In the genomic region with DNA sequence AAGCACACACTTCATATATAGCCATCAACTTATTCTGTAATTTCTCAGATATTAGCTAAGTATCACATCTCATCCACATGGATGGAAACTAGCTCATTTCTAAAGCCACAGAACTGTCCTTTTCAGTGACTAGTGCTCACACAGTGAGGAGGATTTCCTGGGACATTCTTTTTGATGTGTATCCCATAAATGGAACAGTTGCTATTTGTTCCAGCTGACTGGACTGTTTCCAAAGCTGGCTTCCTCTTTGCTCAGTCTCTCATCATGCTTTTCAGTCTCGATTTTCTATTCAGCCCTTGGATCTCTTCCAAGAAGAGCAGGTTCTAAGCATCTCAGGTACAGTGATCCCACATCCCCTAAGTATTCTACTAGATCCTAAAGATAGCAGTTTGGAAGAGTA, we compare ENCODE assay signal across 11 mouse cellular contexts.
DNase-seq lines count a peak whose midpoint lies in the region; ATAC-seq and TF ChIP-seq lines count a peak whose summit lies in the region.
"Had no signal": no experiment of that assay in that cellular context is flagged by ENCODE, and none has a peak within 500 bp of the region (broad histone marks: within the 10 kb centered on the region; RNA-seq: fewer than 3 reads in every experiment).

No protein-coding gene starts in this region.

- whole genome bisulfite sequencing in liver, adult 2 months: 5% methylated on average over 1 of the region's 1 CpGs
- WGBS in liver, postnatal 0 days (ENCODE audit: insufficient replicate concordance): 35% methylated on average over 1 of the region's 1 CpGs
- WGBS in heart, embryonic 15.5 days: 0% methylated on average over 1 of the region's 1 CpGs
- 6% methylated on average over 1 of the region's 1 CpGs for WGBS in forebrain, embryonic 13.5 days

- no peak for TF ChIP-seq CTCF in liver, adult 2 months (IDR thresholded peaks at IDR 0.05; ENCODE audit: low read depth, low read length)
- TF ChIP-seq CTCF in liver, postnatal 0 days (IDR thresholded peaks at IDR 0.05; ENCODE audit: low read depth): no peak

- H3K4me3 ChIP-seq in liver, adult 2 months (ENCODE audit: insufficient read depth, low read depth, low read length): no peak overlapping the region
- no peak overlapping the region for H3K4me3 ChIP-seq in liver, postnatal 0 days (ENCODE audit: low read depth, low read length)
- H3K4me3 ChIP-seq in heart, embryonic 15.5 days: no peak overlapping the region
- H3K4me3 ChIP-seq in forebrain, embryonic 13.5 days: no peak overlapping the region
- H3K4me3 ChIP-seq: embryonic facial prominence, embryonic 15.5 days had no signal

- H3K27ac ChIP-seq in liver, adult 2 months (replicated peaks; ENCODE audit: insufficient read depth, low read depth, low read length): no peak overlapping the region
- no peak overlapping the region for H3K27ac ChIP-seq in liver, postnatal 0 days (ENCODE audit: low read depth)
- H3K27ac ChIP-seq in heart, embryonic 15.5 days: peak overlapping the region; percentile 55
- H3K27ac ChIP-seq in forebrain, embryonic 13.5 days: no peak overlapping the region
- H3K27ac ChIP-seq: embryonic facial prominence, embryonic 15.5 days had no signal

- H3K27me3 ChIP-seq in liver, adult 2 months (ENCODE audit: control insufficient read depth, insufficient read depth, low read length): no peaks in the 10 kb centered on the region
- H3K27me3 ChIP-seq in liver, postnatal 0 days (ENCODE audit: insufficient read depth, low read length): no peaks in the 10 kb centered on the region
- H3K27me3 ChIP-seq in heart, embryonic 15.5 days: no peaks in the 10 kb centered on the region
- H3K27me3 ChIP-seq in forebrain, embryonic 13.5 days: no peaks in the 10 kb centered on the region
- H3K27me3 ChIP-seq: embryonic facial prominence, embryonic 15.5 days had no signal

- H3K9ac ChIP-seq in liver, adult 2 months (ENCODE audit: low read depth, low read length): no peak overlapping the region
- H3K9ac ChIP-seq in liver, postnatal 0 days (replicated peaks): no peak overlapping the region
- H3K9ac ChIP-seq in heart, embryonic 15.5 days: no peak overlapping the region
- no peak overlapping the region for H3K9ac ChIP-seq in forebrain, embryonic 13.5 days
- H3K9ac ChIP-seq: embryonic facial prominence, embryonic 15.5 days had no signal

- peak; percentile 55 to 67 for DNase-seq in heart, adult 18-20 months
- DNase-seq in heart, adult 11 months: no peak
- peak; percentile 38 for DNase-seq in liver, adult 2 months (ENCODE audit: extremely low read depth, low read depth, low spot score)
- DNase-seq in liver, postnatal 0 days: no peak
- peak; percentile 14 for DNase-seq in NIH3T3 (ENCODE audit: low read depth)
- DNase-seq: gastrocnemius, postnatal 36 days had no signal

- H3K9me3 ChIP-seq in liver, postnatal 0 days (ENCODE audit: low read length): no peaks in the 10 kb centered on the region
- H3K9me3 ChIP-seq in heart, embryonic 15.5 days (replicated peaks): no peaks in the 10 kb centered on the region
- H3K9me3 ChIP-seq in forebrain, embryonic 13.5 days (replicated peaks): no peaks in the 10 kb centered on the region
- H3K9me3 ChIP-seq: embryonic facial prominence, embryonic 15.5 days had no signal

- TF ChIP-seq EP300 in liver, postnatal 0 days (IDR thresholded peaks at IDR 0.05; ENCODE audit: low read depth): no peak

- TF ChIP-seq POLR2A in liver, adult 2 months (IDR thresholded peaks at IDR 0.05; ENCODE audit: extremely low read depth, insufficient read depth, low read length): no peak

- H3K36me3 ChIP-seq in liver, adult 2 months (ENCODE audit: control insufficient read depth, insufficient read depth, low read length): no peaks in the 10 kb centered on the region; the same call in none of the 2 replicates
- no peaks in the 10 kb centered on the region for H3K36me3 ChIP-seq in liver, postnatal 0 days (replicated peaks; ENCODE audit: insufficient read depth, low read length)
- no peaks in the 10 kb centered on the region for H3K36me3 ChIP-seq in heart, embryonic 15.5 days
- H3K36me3 ChIP-seq in forebrain, embryonic 13.5 days (ENCODE audit: poor library complexity, severe bottlenecking): no peaks in the 10 kb centered on the region
- H3K36me3 ChIP-seq: embryonic facial prominence, embryonic 15.5 days had no signal

- H3K4me2 ChIP-seq in liver, postnatal 0 days (ENCODE audit: low read depth, low read length): no peak overlapping the region
- H3K4me2 ChIP-seq in heart, embryonic 15.5 days: no peak overlapping the region
- H3K4me2 ChIP-seq in forebrain, embryonic 13.5 days: no peak overlapping the region
- H3K4me2 ChIP-seq: embryonic facial prominence, embryonic 15.5 days; midbrain, embryonic 11.5 days had no signal

- ATAC-seq in liver, postnatal 0 days: no peak
- no peak for ATAC-seq in heart, embryonic 15.5 days (replicated peaks; ENCODE audit: insufficient number of reproducible peaks, insufficient read depth, low FRiP score, low read depth)
- no peak for ATAC-seq in CD4-positive, CD25-positive, alpha-beta regulatory T cell, adult 4 months
- no peak for ATAC-seq in forebrain, embryonic 13.5 days

- H3K79me2 ChIP-seq in liver, adult 2 months (ENCODE audit: control insufficient read depth, insufficient read depth, low read length): peaks cover 9% of the 10 kb centered on the region; the same call in 1 of the 2 replicates

- peaks cover 7% of the 10 kb centered on the region; the same call in 1 of the 2 replicates for H3K4me1 ChIP-seq in liver, adult 2 months (ENCODE audit: control insufficient read depth, insufficient read depth, low read length)
- peaks cover 5% of the 10 kb centered on the region; the same call in 1 of the 2 replicates for H3K4me1 ChIP-seq in liver, postnatal 0 days (ENCODE audit: insufficient read depth)
- peaks cover 10% of the 10 kb centered on the region for H3K4me1 ChIP-seq in heart, embryonic 15.5 days (replicated peaks)
- H3K4me1 ChIP-seq in forebrain, embryonic 13.5 days: peaks cover 7% of the 10 kb centered on the region

Comparison
In these comparisons a context has a peak if more than half of its experiments do, and no peak if none do; other contexts are left out.
1. DNase-seq: peak in heart, adult 18-20 months (2 of 2), liver, adult 2 months (single experiment) and NIH3T3 (single experiment); none in heart, adult 11 months (single experiment) and liver, postnatal 0 days (single experiment).